Mouse (Mus musculus) ES-E14 (cell line): ENCODE data around the gene Aldh6a1.

Experiments
- CHD2 ChIP-seq: IDR thresholded peaks from 2 replicates; pipeline ENCODE4 v1.6.1; 2014; ENCODE audit warnings: mild to moderate bottlenecking, low read depth, low read length, inconsistent platforms
- HCFC1 ChIP-seq: IDR thresholded peaks from 2 replicates; pipeline ENCODE4 v1.6.1; 2012; ENCODE audit warnings: low read length, inconsistent platforms, borderline replicate concordance; ENCODE audit not compliant: insufficient read depth
- MAFK ChIP-seq: IDR thresholded peaks from 2 replicates; pipeline ENCODE4 v1.6.1; 2014; ENCODE audit warnings: mild to moderate bottlenecking, low read depth, low read length, inconsistent platforms; ENCODE audit not compliant: insufficient read depth
- ZNF384 ChIP-seq: IDR thresholded peaks from 2 replicates; pipeline ENCODE4 v1.6.1; 2012; ENCODE audit warnings: low read depth, low read length, inconsistent platforms

DNA sequence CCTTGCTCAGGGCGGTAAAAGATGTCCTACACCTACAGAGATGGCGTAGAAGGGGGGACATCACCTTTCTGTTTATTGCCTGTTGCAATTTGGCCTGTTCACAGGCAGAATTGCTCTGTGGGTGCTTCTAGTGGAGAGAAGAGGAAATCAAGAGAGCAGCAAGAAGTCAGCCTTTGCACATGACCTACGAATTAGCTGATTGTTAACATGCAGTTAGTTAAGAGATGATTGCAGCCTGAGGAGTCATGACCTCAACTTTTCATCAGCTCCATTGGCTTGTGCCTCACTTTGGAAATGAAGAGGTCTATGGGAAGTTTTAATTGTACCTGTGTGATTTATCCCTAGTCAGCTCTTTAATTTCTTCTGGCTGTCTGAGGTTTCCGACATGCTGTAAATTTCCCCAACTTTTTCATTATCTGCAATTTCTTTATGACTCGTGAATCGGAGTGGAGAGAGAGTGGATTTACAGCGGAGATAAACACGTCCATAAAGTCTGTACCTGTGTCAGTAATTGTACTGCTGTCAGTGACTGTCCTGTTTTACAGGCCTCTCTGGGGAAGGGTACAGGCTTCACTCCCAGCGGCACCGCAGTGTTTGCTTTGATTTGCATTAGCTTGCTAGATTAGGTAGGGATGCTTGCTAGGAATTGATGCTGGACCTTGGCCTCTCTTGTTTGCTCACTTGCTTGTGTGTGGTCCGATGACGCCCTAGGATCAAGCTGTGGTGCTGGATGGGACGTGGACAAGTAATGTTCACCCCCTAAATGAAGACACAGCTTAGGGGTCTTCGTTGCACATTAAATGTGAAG, 32.2 kb upstream of the Aldh6a1 start:
- TF ChIP-seq CHD2 = no peak
- TF ChIP-seq MAFK = no peak
- no peak for TF ChIP-seq ZNF384
- TF ChIP-seq HCFC1 = no peak
